Mouse (Mus musculus) small intestine, adult 2 months (tissue): Measurements from ENCODE around the gene Casd1.

Experiments used
- CTCF ChIP-seq: fragments of 200-500 bp; IDR thresholded peaks from 2 replicates; pipeline ENCODE4 v1.5.1; 2012; ENCODE audit warnings: low read depth, mild to moderate bottlenecking, control low read depth, inconsistent platforms, low read length, moderate library complexity, mixed read lengths; ENCODE audit not compliant: insufficient replicate concordance, insufficient read length; ENCODE audit errors: extremely low read depth
- POLR2A ChIP-seq: fragments of 200-500 bp; IDR thresholded peaks from 2 replicates; pipeline ENCODE4 v1.6.1; 2012; ENCODE audit warnings: low read depth, mild to moderate bottlenecking, control low read depth, inconsistent platforms, low read length, moderate library complexity

DNA sequence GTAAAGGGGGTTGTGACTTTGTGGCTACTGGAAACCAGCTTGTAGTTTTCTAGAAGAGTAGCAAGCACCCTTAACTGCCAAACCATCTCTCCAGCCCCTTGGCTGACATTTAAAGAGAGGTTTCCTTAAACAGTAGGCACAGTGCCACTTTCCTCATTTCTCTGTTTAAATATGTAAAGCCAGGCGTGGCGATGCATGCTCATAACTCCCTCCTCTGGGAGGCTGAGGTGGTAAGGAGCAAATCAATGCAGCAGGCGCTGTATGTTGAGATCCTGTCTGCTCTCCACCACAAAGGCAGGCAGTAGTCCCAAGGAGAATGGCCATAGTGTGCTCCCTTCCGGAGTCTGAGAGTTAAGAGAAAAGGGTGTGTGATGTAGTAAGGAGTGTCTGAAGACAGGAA lies 2.9 kb upstream of the Casd1 start:
- TF ChIP-seq POLR2A (no peak), CTCF (no peak)
